Mouse (Mus musculus) midbrain, embryonic 15.5 days (tissue): ENCODE data around the gene Pygm. TPM values are rescaled to one million over a fixed set of nuclear protein-coding genes. Genes with fewer than 3 reads are reported as not detected.

ENCODE experiments used
- ATAC-seq: fragments of 200-750 bp; cut with Nextera tagmentation; replicated peaks from 2 replicates; pipeline ENCODE4 v1.8.0; 2017; ENCODE audit warnings: moderate TSS enrichment
- H3K27ac ChIP-seq: fragments of 300-500 bp; sonication (generic); 2 replicates; pipeline ENCODE4 v1.5.1; 2015; ENCODE audit warnings: mild to moderate bottlenecking, inconsistent platforms
- H3K27me3 ChIP-seq: fragments of 300-500 bp; sonication (generic); replicated peaks from 2 replicates; pipeline ENCODE4 v1.6.1; 2015; ENCODE audit warnings: inconsistent platforms
- H3K36me3 ChIP-seq: fragments of 300-500 bp; sonication (generic); replicated peaks from 2 replicates; pipeline ENCODE4 v1.6.1; 2015; ENCODE audit warnings: inconsistent platforms
- H3K4me1 ChIP-seq: fragments of 300-500 bp; sonication (generic); 2 replicates; pipeline ENCODE4 v1.6.1; 2015; ENCODE audit warnings: inconsistent platforms
- H3K4me2 ChIP-seq: fragments of 300-500 bp; sonication (generic); 2 replicates; pipeline ENCODE4 v1.6.1; 2015; ENCODE audit warnings: inconsistent platforms, mild to moderate bottlenecking, moderate library complexity
- H3K4me3 ChIP-seq: fragments of 300-500 bp; sonication (generic); 2 replicates; pipeline ENCODE4 v1.5.1; 2015; ENCODE audit warnings: mild to moderate bottlenecking, inconsistent platforms
- H3K9ac ChIP-seq: fragments of 300-500 bp; sonication (generic); 2 replicates; pipeline ENCODE4 v1.6.1; 2015; ENCODE audit warnings: mild to moderate bottlenecking, inconsistent platforms
- H3K9me3 ChIP-seq: fragments of 300-500 bp; sonication (generic); 2 replicates; pipeline ENCODE4 v1.6.1; 2016; ENCODE audit warnings: inconsistent platforms
- WGBS: fragments of 180-500 bp; shearing (Covaris S2); methylation state at CpG from one replicate; pipeline ENCODE4 v1.1.7; 2015; ENCODE audit warnings: mixed read lengths; 5-methylcytosine and 5-hydroxymethylcytosine counted together
- polyA plus RNA-seq: library from polyadenylated mRNA; unstranded; fragments of >200 nt; fragmentation: Nextera tagmentation; extraction: Ambion mirVana; gene quantifications from 2 replicates; pipeline ENCODE4 v1.2.1, GENCODE M21; 2015

Gene Pygm
- polyA plus RNA-seq, 1 experiment from 2014 or later, result 5.9 TPM

- Histone ChIP-seq H3K27me3 (0 out of 2 replicates have a peak, but pooled peaks cover 3% of the 10 kb centered on the region), H3K27ac (no peak overlapping the region), H3K9me3 (no peaks in the 10 kb centered on the region), H3K36me3 (no peaks in the 10 kb centered on the region), H3K4me3 (no peak overlapping the region), H3K4me1 (peaks cover 17% of the 10 kb centered on the region), H3K9ac (no peak overlapping the region), H3K4me2 (no peak overlapping the region)
- WGBS, result 58% methylated on average over 10 of the region's 10 CpGs
- no peak for ATAC-seq
Measured at GRCm38 (mm10) chr19:6405433-6405832, 21.2 kb downstream of the Pygm start.

DNA sequence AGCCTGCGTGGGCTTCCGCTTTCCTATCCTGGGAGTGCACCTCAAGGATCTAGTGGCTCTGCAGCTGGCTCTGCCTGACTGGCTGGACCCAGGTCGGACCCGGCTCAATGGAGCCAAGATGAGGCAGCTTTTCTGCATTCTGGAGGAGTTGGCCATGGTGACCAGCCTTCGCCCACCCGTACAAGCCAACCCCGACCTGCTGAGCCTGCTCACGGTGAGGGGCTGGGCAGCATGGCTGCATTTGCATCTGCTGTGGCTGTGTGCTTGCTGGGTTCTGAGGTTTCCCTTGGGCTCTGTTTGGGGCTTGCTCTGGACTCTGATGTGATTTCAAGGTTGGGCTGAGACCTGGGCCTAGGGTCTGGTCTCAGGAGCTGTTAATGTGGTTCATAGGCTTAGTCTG lies 22.9 kb downstream of the Pygm start:
- H3K36me3 ChIP-seq, result no peaks in the 10 kb centered on the region
- ATAC-seq, result no peak
- WGBS, result 77% methylated on average over 8 of the region's 8 CpGs

GRCm38 (mm10) chr19:6407816-6408510 lies 23.8 kb downstream of the Pygm start:
- no peak overlapping the region for H3K4me2 ChIP-seq
- H3K9me3 ChIP-seq, result no peaks in the 10 kb centered on the region
- H3K36me3 ChIP-seq, result no peaks in the 10 kb centered on the region
- 0 out of 2 replicates have a peak, but pooled peaks cover 2% of the 10 kb centered on the region for H3K4me1 ChIP-seq
- no peak for ATAC-seq
- no peak overlapping the region for H3K27ac ChIP-seq
- WGBS, result 45% methylated on average over 16 of the region's 16 CpGs
- 0 out of 2 replicates have a peak, but pooled peaks cover 2% of the 10 kb centered on the region for H3K27me3 ChIP-seq
- H3K9ac ChIP-seq, result no peak overlapping the region
- no peak overlapping the region for H3K4me3 ChIP-seq

More for the DNA sequence above, 22.9 kb downstream of the Pygm start:
- Histone ChIP-seq H3K4me3 (no peak overlapping the region), H3K27ac (no peak overlapping the region), H3K9ac (no peak overlapping the region), H3K9me3 (no peaks in the 10 kb centered on the region), H3K27me3 (0 out of 2 replicates have a peak, but pooled peaks cover 3% of the 10 kb centered on the region), H3K4me2 (no peak overlapping the region), H3K4me1 (peaks cover 3% of the 10 kb centered on the region; the same call in 1 of the 2 replicates)

DNA sequence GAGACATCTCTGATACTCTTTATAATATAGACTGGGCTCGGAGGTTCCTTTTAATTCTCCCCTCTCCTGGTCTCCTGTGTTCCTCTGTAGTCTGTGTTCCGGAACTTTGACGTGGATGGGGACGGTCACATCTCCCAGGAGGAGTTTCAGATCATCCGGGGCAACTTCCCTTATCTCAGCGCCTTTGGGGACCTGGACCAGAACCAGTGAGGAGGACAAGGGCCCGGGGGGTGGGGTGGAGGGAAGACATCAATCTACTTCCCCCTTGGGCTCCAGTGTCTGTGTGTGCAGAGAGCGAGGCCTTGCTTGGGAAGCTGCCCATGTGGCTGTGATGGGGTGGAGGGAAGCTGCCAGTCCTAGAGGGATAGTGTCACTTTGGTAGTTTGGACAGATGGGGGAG lies 24.6 kb downstream of the Pygm start:
- no peak overlapping the region for H3K9ac ChIP-seq
- no peaks in the 10 kb centered on the region for H3K36me3 ChIP-seq
- H3K9me3 ChIP-seq, result no peaks in the 10 kb centered on the region
- no peak overlapping the region for H3K4me3 ChIP-seq
- 81% methylated on average over 8 of the region's 8 CpGs for WGBS
- H3K4me1 ChIP-seq, result 0 out of 2 replicates have a peak, but pooled peaks cover 2% of the 10 kb centered on the region
- H3K27me3 ChIP-seq, result no peaks in the 10 kb centered on the region
- H3K27ac ChIP-seq, result no peak overlapping the region
- ATAC-seq, result no peak
- no peak overlapping the region for H3K4me2 ChIP-seq

GRCm38 (mm10) chr19:6409176-6409575 lies 25.0 kb downstream of the Pygm start:
- no peak for ATAC-seq
- H3K4me3 ChIP-seq, result no peak overlapping the region
- H3K27ac ChIP-seq, result no peak overlapping the region
- no peaks in the 10 kb centered on the region for H3K36me3 ChIP-seq
- 0 out of 2 replicates have a peak, but pooled peaks cover 2% of the 10 kb centered on the region for H3K4me1 ChIP-seq
- no peaks in the 10 kb centered on the region for H3K27me3 ChIP-seq
- 77% methylated on average over 5 of the region's 5 CpGs for WGBS
- H3K9ac ChIP-seq, result no peak overlapping the region
- H3K4me2 ChIP-seq, result no peak overlapping the region
- no peaks in the 10 kb centered on the region for H3K9me3 ChIP-seq

DNA sequence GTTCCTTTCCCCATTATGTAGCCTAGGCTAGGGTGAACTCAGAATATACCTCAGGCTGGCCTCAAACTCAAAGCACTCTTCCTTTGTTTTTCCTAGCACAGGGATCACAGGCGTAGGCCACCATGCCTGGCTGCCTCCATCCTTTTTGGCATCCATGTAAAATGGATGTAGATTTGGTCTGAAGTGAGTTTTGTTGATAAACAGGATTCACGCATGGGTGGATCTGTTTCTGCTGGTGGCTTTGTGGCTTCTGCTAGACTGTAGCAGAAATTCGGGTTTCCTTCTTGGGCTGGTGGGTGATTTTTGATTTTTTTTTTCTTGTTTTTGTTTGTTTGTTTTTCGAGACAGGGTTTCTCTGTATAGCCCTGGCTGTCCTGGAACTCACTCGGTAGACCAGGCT lies 25.7 kb downstream of the Pygm start:
- 88% methylated on average over 5 of the region's 5 CpGs for WGBS
- Histone ChIP-seq H3K9ac (no peak overlapping the region), H3K9me3 (no peaks in the 10 kb centered on the region), H3K27ac (no peak overlapping the region), H3K36me3 (no peaks in the 10 kb centered on the region), H3K27me3 (no peaks in the 10 kb centered on the region), H3K4me1 (peaks cover 3% of the 10 kb centered on the region), H3K4me2 (no peak overlapping the region), H3K4me3 (no peak overlapping the region)
- ATAC-seq, result no peak

DNA sequence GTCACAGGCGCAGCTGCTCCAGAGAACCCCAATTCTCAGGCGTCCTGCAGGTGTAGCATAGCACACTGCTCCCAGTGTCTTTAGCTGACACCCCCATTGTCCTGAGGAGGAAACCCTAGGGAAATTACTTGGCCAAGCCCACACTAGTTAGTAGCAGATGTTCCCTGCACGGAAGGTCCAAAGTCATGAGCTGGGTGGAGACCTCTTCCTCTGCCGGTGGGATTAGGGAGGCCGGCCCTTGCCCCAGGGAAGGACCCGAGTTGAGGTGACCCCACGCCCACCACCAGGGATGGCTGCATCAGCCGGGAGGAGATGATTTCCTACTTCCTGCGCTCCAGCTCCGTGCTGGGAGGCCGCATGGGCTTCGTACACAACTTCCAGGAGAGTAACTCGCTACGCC lies 28.6 kb downstream of the Pygm start:
- H3K27ac ChIP-seq, result no peak overlapping the region
- no peaks in the 10 kb centered on the region for H3K27me3 ChIP-seq
- no peaks in the 10 kb centered on the region for H3K36me3 ChIP-seq
- H3K4me1 ChIP-seq, result peaks cover 32% of the 10 kb centered on the region
- H3K9me3 ChIP-seq, result no peaks in the 10 kb centered on the region
- H3K4me2 ChIP-seq, result no peak overlapping the region
- H3K9ac ChIP-seq, result no peak overlapping the region
- WGBS, result 73% methylated on average over 14 of the region's 14 CpGs
- no peak overlapping the region for H3K4me3 ChIP-seq
- no peak for ATAC-seq

DNA sequence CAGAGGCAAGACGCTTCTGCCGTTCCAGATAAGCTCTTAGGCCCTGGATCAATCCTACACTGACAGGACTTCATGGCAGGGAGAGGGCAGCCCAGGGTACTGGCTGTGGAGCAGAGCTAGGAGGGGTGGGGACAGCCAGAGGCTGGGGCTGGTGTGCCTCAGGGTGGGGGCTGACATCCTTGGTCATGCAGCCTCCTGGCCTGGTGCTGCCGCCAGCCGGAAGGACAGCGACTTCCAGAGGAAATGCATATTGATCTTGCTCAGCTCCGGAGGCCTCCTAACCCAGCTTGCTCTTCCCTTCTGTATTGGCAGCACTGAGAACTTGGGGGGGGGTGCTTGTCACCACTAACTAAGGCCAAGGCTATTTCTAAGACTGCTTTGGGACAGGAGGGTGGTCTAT lies 31.3 kb downstream of the Pygm start:
- H3K4me2 ChIP-seq, result peak overlapping the region; percentile 33
- no peaks in the 10 kb centered on the region for H3K27me3 ChIP-seq
- H3K9ac ChIP-seq, result peak overlapping the region; percentile 18; the same call in 1 of the 2 replicates
- no peaks in the 10 kb centered on the region for H3K36me3 ChIP-seq
- ATAC-seq, result no peak
- no peak overlapping the region for H3K4me3 ChIP-seq
- 27% methylated on average over 6 of the region's 6 CpGs for WGBS
- H3K27ac ChIP-seq, result peak overlapping the region; percentile 97
- peaks cover 47% of the 10 kb centered on the region for H3K4me1 ChIP-seq
- H3K9me3 ChIP-seq, result no peaks in the 10 kb centered on the region

GRCm38 (mm10) chr19:6416124-6416770 lies 32.0 kb downstream of the Pygm start:
- Histone ChIP-seq H3K9ac (peak overlapping the region; percentile 18; the same call in 1 of the 2 replicates), H3K4me1 (peaks cover 53% of the 10 kb centered on the region), H3K27me3 (no peaks in the 10 kb centered on the region), H3K27ac (peak overlapping the region; percentile 97), H3K4me3 (no peak overlapping the region), H3K4me2 (peak overlapping the region; percentile 33), H3K9me3 (no peaks in the 10 kb centered on the region), H3K36me3 (no peaks in the 10 kb centered on the region)
- WGBS, result 4% methylated on average over 9 of the region's 9 CpGs
- peak; percentile 25 for ATAC-seq

DNA sequence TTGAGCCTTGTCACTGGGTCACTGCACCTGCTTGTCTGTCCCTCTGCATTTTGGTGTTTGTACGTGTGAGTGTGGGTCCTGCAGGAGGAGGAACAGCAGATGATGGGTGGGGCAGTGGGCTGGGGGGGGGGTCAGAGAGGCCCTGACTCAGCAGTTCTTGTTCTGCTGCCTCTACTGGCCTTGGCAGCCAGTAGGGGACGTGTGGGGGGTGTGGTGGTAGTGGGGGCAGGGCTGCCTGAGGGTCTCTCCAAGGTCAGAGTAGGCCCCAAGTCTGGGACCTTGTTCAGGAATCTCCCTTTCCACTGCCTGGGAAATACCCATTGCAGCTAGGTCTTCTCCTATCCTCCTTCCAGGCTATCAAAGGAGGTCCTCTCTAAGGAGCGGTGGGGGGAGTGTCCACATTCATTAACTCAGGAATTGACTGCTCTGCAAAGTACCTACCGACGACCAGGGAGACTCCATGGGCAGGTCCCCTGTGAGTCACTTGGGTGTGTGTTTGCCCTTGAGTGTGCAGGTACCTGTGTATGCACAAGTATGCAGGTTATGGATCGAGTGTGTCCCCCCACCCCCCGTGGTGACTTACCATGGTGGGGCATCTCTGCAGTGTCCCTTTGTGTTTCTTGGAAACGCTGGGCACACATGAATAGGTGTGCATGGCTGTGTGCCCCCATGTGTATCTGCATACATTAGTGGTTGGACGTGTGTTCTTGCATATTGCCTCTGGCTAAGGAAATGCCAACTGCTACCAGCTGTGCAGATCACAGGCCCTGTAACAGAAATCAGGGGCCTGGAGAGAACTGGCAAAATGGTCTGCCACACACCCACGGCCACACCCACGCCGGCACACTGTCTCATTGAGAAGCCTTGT lies 32.9 kb downstream of the Pygm start:
- H3K36me3 ChIP-seq, result no peaks in the 10 kb centered on the region
- ATAC-seq, result no peak
- H3K27ac ChIP-seq, result peak overlapping the region; percentile 97
- H3K4me3 ChIP-seq, result peak overlapping the region; percentile 75; the same call in 1 of the 2 replicates
- 56% methylated on average over 12 of the region's 12 CpGs for WGBS
- H3K9me3 ChIP-seq, result no peaks in the 10 kb centered on the region
- peaks cover 62% of the 10 kb centered on the region for H3K4me1 ChIP-seq
- peak overlapping the region; percentile 88; the same call in 1 of the 2 replicates for H3K4me2 ChIP-seq
- no peak overlapping the region for H3K9ac ChIP-seq
- no peaks in the 10 kb centered on the region for H3K27me3 ChIP-seq

- Histone ChIP-seq H3K27me3 (no peaks in the 10 kb centered on the region), H3K36me3 (no peaks in the 10 kb centered on the region), H3K9me3 (no peaks in the 10 kb centered on the region), H3K4me1 (peaks cover 74% of the 10 kb centered on the region), H3K4me3 (peak within 1 kb of the TSS; percentile 75), H3K9ac (peak within 1 kb of the TSS; percentile 88), H3K27ac (peak within 1 kb of the TSS; percentile 97), H3K4me2 (peak within 1 kb of the TSS; percentile 88)
- WGBS, result under 1% methylated on average over 45 of the region's 46 CpGs
- peak; percentile 92 for ATAC-seq
Measured at GRCm38 (mm10) chr19:6418233-6418879, 34.2 kb downstream of the Pygm start, which contains the start of gene Nrxn2. Gene Nrxn2, plus strand, starts transcription at chr19:6418731.
